Mouse (Mus musculus) neutrophil, adult 5-6 weeks (primary cell): ENCODE data around the gene Celsr2. TPM values are rescaled to one million over a fixed set of nuclear protein-coding genes. Genes with fewer than 3 reads are reported as not detected.

Experiments used
- ATAC-seq: fragments of 151-379, 151-347 bp; 2 replicates; pipeline ENCODE4 v1.8.0; 2017; ENCODE audit warnings: mild to moderate bottlenecking, moderate TSS enrichment; ENCODE audit not compliant: insufficient number of reproducible peaks, poor library complexity, low FRiP score, severe bottlenecking; ENCODE audit errors: extremely low read depth
- total RNA-seq: library from RNA; stranded (forward); fragments of 200-1000 nt; gene quantifications from 2 replicates; pipeline ENCODE4 v1.2.3, GENCODE M21; 2017

The Celsr2 gene
- total RNA-seq = 0.86 and 1.6 TPM in 2 replicates

GRCm38 (mm10) chr3:108414857-108415830, at the start of gene Celsr2:
Gene Celsr2, minus strand, starts transcription at chr3:108415552.
- no peak for ATAC-seq

GRCm38 (mm10) chr3:108458866-108459265, 43.5 kb upstream of the Celsr2 start:
- peak; percentile 74 for ATAC-seq

DNA sequence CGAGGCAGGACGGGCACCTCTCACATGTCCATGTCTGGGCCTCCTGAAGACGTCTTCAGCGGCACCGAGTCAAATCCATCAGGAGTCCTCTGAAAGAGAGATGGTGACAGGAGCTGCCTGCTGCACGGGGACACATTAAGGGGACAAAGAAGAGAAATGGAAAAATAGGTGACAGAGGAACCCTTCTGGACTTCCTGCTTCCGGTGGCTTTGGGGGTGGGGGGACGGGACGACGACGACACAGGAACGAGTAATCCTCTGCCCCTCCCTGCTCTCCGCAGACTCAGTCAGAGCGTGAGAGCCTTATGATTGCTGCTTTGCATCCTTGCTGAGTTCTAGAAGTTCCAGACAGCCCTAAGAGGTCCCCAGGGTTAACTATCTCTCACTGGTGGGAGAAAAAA, 43.0 kb upstream of the Celsr2 start:
- no peak for ATAC-seq

GRCm38 (mm10) chr3:108454172-108454571, 38.8 kb upstream of the Celsr2 start:
- no peak for ATAC-seq

GRCm38 (mm10) chr3:108451969-108452368, 36.6 kb upstream of the Celsr2 start:
- ATAC-seq = no peak

DNA sequence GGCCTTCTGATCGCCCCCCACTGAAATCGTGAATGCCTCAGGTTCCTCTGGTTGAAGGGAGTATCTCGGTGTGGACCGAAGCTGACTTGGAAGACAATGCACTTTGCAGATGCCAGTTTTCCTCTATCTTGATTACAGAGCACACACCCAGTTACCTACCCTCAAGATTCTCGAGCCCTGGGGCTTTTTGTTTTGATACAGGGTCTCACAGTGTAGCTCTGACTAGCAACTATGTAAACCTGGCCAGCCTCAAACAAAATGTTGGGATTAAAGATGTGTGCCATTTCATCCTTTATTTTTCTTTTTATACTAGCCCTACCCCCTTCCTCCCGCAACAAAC, 30.0 kb upstream of the Celsr2 start:
- no peak for ATAC-seq

DNA sequence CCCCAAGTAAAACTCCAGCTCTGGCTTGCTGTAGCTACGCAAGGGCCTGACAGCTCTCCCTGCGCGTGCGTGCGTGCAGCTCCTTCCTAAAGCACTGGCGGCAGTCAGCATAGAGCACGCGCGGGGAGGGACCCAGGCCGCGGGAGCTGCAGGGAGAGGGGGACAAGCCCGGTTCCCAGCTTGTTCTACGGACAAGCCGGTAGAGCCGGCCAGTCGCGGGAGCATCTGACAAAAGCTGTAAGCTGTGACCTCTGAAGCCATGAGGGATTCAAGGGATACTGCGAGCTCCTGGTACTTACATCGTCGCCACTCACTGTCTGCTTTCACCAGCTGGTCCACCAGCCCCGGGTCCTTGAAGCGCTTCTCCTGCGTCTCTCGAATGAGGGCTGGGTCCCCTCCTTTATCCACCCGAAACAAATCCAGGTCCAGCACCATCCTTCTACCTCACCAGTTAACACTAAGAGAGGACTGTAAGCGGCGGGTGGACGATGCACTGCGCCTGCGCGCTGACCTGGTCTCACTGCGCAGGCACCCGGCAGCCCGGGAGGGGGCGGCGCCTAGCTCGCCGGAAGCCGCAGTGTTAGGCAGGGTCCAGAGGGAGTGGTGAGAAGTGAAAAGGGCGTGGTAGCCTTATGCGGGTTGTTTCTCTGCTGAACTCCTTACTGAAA, 29.5 kb upstream of the Celsr2 start, which contains the start of gene Sars:
TSS of gene Sars (minus strand) at position 512 of the 668 bp plus-strand sequence.
- peak; percentile 89 for ATAC-seq

- peak; percentile 62 for ATAC-seq
Measured at GRCm38 (mm10) chr3:108444029-108444428, 28.7 kb upstream of the Celsr2 start.

GRCm38 (mm10) chr3:108436380-108436714, 21.0 kb upstream of the Celsr2 start:
- no peak for ATAC-seq

GRCm38 (mm10) chr3:108435701-108436379, 20.5 kb upstream of the Celsr2 start:
- no peak for ATAC-seq

DNA sequence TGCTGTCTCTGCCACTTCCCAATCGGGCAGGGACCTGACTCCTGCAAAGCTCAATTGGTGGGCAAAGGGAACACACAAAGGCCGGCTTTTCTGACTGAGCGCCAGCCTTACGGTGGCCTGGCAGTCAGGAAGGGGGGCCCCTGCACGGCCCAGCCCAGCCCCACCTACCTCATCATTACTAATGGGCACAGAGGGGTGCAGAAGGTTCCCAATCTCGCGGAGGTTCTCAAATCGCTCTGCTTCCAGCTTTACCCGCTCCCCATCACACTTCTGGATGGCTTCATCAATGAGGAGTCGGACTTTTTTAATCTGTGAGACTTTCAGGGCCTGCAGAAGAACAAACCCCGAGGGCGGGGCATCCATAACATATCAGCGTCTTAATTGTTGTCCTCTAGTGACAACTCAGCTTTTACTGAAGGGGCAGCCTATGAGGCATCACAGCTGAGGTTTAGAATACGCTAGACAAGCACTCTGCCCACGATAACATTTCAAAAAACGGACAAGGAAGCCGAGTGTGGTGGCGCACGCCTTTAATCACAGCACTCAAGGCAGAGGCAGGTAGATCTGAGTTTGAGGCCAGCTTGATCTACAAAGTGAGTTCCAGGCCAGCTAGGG, 18.6 kb upstream of the Celsr2 start:
- no peak for ATAC-seq

DNA sequence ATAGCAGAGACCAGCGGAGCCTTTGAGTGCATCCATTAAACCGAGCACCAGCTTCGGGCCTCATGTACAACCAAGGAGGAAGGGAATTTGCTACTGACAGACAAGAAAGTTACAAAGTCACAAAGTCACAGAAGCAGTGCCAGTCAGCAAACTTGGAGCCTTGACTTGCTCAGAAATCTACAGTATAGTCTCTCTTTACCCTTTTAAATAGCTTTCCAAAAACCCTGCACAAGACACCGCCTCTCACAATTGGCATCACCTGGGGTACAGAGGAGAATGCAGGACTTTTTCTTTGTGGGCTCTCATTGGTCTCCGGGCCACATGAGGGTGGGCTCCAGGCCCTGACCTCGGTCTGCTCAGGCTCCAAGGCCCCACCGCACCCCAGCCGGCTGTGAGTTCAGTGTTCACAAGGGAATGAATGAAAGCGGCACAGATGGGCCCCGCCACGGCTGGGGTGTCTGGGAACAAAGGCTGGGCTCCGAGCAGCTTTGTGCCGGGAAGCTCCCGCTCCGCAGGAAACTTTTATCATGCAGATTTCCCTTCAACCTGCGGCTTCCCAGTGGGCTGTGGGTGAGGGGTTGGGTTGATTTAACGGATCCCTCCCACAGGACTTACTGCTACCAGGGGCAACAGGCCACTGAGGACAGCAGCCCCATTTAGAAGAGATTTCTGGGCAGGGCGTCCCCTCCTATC, 18.0 kb upstream of the Celsr2 start:
- ATAC-seq = no peak

DNA sequence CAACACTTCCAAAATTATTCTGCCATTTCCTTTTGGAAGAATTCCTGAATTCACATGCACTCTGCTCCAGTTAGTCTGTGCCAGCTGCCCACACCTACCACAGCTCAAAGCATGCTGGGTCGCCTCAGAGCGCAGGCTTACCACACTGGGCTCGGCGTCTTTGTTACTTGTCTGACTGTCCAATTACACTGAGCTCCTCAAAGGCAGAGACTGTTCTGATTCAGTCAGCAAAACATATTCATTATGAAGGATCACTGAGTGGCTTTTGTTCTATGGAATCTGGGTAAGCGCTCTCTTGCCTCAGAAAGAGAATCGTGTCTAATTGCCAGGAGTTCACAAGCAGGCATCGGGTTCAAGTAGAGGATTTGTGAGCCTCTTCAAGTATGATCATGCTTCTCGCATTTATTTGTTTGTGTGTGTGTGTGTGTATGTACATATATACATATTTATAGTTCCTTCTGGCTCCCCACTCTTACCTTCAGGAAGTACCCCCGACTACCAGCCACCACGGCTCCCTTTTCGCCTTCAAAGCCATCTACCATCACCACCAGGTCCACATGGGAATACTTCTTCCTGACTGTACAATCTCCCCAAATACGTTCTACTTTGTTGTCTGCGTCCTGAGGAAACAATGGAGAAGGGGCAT, 17.3 kb upstream of the Celsr2 start:
- ATAC-seq = no peak

DNA sequence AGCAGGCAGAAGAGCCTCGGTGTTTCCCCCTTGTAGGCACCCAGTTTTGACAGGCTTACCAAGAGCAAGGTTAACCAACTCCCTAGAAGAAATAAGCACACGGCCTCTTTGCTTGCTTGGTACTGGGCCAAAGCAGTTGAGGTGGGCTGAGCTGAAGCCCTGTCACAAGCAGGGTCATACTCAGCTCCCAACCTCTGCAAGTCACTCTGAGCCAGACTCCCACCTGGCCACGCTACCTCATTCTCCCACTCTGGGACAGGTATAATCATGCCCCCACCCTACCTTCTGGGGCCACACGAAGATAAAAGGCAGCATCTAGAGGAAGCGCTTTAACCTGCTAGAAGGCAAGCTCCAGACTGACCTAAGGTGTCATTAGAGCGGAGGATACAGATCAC, 10.3 kb upstream of the Celsr2 start:
- ATAC-seq = no peak

DNA sequence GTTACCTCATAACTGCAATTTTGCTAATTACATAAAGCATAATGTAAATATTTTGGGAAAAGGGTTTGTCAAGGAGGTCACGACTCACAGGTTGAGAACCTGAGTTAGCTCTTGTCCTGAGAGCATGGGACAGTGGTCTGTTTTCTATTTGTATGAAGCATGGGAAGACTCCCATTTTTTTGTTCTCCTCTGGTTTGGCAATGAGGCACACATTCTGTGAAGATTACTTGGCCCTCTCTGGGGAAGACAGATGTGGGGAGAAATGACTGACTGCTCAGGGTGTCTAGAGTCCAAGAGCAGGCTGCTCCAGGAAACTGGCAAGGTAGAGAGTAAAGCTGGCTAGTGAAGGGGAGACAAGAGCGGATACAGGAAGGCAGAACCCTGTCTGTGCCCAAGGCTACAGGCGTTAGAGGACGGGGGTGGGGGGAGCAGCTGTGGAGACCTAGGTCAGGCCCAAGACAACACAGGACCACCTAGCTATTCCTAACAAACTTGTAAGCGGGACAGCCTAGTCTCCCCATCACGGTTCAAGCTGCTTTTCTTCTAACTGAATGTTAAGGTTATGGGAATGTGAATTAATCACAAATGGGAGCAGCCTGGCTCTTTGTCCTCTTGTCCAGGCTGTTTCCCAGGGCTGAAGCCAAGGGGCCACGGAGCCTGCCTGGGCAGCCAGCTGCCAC, 9.7 kb upstream of the Celsr2 start:
- no peak for ATAC-seq

GRCm38 (mm10) chr3:108423844-108424801, 8.8 kb upstream of the Celsr2 start:
- no peak for ATAC-seq

- no peak for ATAC-seq
Measured at GRCm38 (mm10) chr3:108423006-108423405, 7.7 kb upstream of the Celsr2 start.
